Mouse (Mus musculus) MEL-GATA-1-ER (cell line): ENCODE measurements around the gene Kdm6b.
A peak's percentile ranks its signal among the peaks of the same experiment; 100 is the strongest.

Experiments
- DNase-seq: peaks from one replicate; pipeline ENCODE4 v3.0.0-alpha.2; 2012; ENCODE audit warnings: low read depth; ENCODE audit errors: extremely low read depth

Gene Kdm6b

GRCm38 (mm10) chr11:69389531-69390399 is 23.7 kb downstream of the Kdm6b start:
- no peak for DNase-seq

DNA sequence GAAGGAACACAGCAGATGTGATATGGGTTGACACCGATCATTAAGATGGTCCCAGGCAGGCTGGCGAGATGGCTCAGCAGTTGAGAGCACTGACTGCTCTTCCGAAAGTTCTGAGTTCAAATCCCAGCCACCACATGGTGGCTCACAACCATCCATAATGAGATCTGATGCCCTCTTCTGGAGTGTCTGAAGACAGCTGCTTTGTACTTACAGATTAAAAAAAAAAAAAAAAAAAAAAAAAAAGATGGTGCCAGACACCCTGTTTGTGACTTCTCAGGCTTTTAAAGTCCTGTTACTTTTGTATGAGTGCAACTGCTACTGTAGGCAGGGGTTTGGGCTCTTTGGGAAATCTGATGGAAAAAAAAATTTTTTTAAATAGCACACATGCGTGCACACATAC is 24.8 kb downstream of the Kdm6b start:
- DNase-seq: no peak

DNA sequence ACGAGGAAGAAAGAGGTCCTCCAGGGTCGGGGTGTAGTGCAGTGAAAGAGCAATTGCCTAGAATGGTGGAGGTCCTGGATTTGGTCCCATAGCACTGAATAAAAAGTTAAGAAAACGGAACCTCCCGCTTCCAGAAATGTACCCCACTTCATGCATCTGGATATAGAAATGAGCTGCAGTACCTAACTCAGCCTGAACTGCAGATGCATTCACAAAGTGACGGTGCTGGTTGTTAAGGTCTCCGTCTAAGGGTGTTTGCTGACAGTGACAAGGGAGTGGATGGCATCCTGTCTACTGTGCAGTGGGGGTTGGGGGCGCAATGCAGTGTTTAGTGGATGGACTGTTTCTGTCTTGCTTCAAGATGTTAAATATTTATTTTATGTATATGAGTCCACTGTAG is 26.7 kb downstream of the Kdm6b start:
- no peak for DNase-seq

GRCm38 (mm10) chr11:69384979-69385378 is 28.5 kb downstream of the Kdm6b start:
- DNase-seq: no peak

GRCm38 (mm10) chr11:69382478-69383105 is 30.9 kb downstream of the Kdm6b start:
- DNase-seq: no peak

- DNase-seq: no peak
Observed at GRCm38 (mm10) chr11:69381356-69381755, 32.1 kb downstream of the Kdm6b start.

- no peak for DNase-seq
Observed at GRCm38 (mm10) chr11:69379600-69379999, 33.9 kb downstream of the Kdm6b start.

GRCm38 (mm10) chr11:69377766-69378165 is 35.7 kb downstream of the Kdm6b start:
- DNase-seq: no peak

GRCm38 (mm10) chr11:69375646-69376045 is 37.8 kb downstream of the Kdm6b start:
- DNase-seq: no peak

- peak; percentile 84 for DNase-seq
Observed at GRCm38 (mm10) chr11:69373223-69373965, 40.1 kb downstream of the Kdm6b start.

- no peak for DNase-seq
Observed at GRCm38 (mm10) chr11:69372780-69373170, 40.7 kb downstream of the Kdm6b start.

DNA sequence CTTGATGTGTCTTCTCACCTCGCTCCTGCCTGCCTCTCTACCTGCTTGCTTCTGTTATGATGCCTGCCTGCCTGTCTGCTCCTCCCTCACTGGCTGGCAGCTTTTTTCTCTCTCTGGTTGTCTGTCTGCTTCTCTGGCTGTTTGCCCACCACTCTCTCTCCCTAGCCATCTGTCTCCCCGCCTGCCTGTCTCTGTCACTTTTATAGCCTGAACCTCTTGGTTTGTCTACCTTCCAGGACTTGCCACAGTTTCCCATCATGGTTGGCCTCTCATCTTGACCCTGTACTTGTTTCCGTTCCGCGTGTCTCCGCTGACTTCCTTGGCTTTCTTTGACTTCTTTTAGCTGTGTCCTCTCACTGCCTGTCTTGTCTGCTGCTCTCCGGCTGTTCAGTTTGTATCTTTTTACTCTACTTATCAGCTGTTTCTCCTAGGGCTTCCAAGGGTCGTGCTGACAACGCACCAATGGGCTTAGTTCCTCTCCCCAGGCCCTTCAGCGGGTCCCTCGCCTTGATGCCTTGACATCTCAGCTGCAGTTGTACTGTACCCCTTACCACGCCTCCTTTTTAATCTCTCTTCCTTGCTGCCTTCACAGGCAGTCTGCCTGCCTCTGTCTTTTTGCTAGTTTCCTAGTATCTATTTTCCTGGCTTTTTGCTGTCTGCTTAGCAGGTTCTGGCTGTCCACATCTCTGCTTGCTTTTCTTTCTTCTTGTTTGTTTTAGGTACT is 41.3 kb downstream of the Kdm6b start:
- peak; percentile 85 for DNase-seq

GRCm38 (mm10) chr11:69371601-69372000 is 41.9 kb downstream of the Kdm6b start:
- no peak for DNase-seq

GRCm38 (mm10) chr11:69370817-69371215 is 42.7 kb downstream of the Kdm6b start:
- no peak for DNase-seq

GRCm38 (mm10) chr11:69369990-69370816 is 43.3 kb downstream of the Kdm6b start:
- DNase-seq: peak; percentile 17

- DNase-seq: no peak
Observed at GRCm38 (mm10) chr11:69369215-69369989, 44.1 kb downstream of the Kdm6b start, which contains the start of gene Chd3. Gene Chd3, minus strand, starts transcription at chr11:69369406.

- DNase-seq: no peak
Observed at GRCm38 (mm10) chr11:69368356-69369214, 44.9 kb downstream of the Kdm6b start.

GRCm38 (mm10) chr11:69367616-69368355 is 45.7 kb downstream of the Kdm6b start:
- DNase-seq: no peak
